Mouse (Mus musculus): ENCODE measurements around the gene Epor.

Epor gene

DNA sequence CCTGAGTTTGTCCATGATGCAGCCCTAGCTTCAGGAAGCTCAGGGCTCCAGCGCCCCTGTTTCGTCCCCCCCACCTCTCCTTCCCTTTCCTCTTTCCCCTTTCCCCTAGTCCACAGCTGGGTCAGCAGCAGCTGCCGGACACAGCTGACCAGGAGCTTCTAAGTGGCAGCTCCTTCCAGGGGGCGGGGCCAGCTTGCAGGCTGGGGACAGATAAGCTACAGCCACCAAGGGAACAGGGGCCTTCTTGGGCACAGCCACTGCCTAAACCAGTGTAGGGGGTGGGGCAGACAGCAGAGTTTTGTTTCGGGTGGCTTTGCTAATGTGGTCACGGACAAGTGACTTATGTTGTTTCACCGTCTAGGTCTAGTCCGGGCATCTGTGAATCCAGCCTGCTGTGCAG, at the start of gene Epor:
TSS of gene Epor (minus strand) at position 90 of the 400 bp plus-strand sequence.
- in situ Hi-C loops (cut with MboI, MseI), result no loop called here

DNA sequence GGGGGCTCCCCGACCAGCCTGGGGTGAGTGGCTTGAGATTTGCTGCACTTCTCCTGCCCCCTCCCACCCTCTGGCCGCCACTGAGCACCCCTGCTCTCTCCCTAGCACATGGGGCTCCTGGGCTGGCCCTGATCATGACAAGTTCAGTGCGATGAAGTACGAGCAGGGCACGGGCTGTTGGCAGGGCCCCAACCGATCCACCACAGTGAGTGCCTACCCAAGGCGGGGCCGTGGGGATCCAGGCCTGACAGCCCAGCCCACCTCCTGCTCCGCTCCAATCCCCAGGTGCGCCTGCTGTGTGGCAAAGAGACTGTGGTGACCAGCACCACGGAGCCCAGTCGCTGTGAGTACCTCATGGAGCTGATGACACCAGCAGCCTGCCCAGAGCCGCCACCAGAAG, 49.4 kb upstream of the Epor start:
- in situ Hi-C loops (cut with MboI, MseI), result no loop called here

DNA sequence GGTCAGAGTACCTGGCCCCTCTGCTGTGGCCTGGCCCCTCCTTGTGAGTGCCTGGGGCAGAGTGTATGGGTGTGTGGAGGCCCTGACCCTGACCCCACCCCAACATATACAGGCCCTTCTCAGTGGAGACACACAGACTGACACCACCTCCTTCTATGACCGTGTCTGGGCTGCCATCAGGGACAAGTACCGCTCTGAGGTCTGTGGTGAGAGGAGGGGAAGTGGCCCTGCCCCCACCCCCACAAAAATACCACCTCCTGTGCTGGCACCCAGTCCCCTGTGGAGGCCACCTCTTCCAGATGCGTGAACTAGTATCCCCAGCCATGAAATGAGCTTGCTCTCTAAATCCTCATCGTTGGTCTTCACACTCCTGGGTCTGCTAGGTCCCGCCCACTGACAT, 47.7 kb upstream of the Epor start:
- in situ Hi-C loops (cut with MboI, MseI), result no loop called here

DNA sequence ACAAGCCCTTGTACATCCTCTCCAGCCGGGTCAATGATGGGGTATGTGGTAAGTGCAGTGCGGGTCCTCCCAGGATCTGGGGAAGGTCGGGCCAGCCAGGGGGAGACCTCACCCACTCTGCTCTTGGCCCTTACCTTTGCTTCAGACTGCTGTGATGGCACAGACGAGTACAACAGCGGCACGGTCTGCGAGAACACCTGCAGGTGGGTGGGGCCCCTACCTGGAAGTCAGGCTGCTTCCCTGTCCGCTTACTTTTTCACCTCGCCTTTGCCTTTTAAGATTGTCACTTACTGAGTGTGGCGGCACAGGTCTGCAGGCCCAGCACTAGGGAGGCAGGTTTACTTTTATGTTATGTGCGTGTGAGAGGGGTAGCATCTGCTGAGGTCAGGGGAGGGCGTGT, 41.2 kb upstream of the Epor start:
- in situ Hi-C loops (cut with MboI, MseI), result loop anchor here (5.0 kb wide), 1 partner anchor 87 kb away; the partner anchor contains the start of gene Rab3d

DNA sequence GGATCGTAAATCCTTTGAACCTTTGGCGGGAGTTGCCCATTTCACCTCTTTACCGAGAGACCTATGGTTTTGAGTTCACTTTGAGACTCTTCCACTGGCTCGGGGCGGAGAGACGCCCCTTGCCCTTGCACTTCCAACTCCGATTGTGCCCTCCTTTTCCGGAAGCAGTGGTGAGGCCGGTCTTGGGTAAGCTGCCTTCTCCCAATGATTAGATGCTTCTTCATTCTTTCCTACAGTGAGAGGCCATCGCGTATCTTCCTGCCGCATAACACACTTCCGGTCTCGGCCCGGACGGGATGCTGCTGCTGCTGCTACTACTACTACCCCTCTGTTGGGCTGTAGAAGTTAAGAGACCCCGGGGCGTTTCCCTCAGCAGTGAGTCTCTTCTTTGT, 39.9 kb upstream of the Epor start:
- in situ Hi-C loops (cut with MboI, MseI), result loop anchor here (5.0 kb wide), 1 partner anchor 86 kb away; the partner anchor contains the start of gene Rab3d

DNA sequence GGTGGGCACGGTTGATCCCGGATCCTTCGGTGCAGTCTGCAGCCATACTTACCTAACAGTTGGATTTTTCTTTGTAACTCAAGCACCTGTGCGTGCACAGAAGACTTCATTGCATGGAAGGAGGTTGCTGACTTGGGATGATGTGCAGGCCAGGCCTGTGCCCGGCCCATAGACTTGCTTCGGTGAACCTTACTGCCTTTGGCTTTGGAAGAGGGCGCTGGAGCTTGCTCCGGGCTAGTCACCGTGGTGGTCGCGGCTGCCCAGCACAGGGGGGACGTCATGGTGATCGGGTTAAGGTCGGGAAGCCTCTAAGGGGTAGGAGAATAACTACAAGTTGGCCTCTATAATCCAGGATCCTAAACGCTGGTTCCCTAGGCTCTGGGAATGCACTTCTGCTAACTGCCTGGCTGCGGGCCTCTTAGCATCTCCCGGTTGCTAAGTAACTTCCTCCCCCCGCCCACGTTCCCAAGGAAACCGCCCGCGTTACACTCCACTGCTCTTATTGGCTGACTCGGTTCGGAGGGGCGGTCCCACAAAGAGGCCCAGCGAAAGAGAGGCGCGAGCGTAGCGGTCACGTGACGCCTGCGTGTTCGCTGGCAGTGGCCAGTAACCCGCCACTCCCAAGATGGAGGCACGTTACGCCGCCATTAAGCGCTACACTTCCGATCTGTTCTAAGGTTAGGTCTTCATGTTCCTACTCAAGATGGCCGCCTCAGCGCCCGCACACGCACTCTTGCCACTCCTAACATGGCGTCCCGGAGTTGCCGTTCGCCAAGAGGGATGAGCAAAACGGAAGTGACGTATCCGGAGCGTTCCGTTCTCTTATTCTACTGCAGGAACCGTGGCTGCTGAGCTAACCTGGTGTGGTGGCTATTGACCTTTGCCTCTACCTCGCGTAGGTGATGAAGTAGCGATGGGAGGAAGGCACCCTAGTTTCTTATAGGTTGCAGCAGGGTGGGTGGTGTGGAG, 39.2 kb upstream of the Epor start, which contains the start of the genes Ccdc151 and Prkcsh:
TSS of gene Ccdc151 (minus strand) at position 441 of the 969 bp plus-strand sequence.
TSS of gene Prkcsh (plus strand) at position 613 of the 969 bp plus-strand sequence.
- in situ Hi-C loops (cut with MboI, MseI), result loop anchor here (5.0 kb wide), 1 partner anchor 85 kb away; the partner anchor contains the start of gene Rab3d

DNA sequence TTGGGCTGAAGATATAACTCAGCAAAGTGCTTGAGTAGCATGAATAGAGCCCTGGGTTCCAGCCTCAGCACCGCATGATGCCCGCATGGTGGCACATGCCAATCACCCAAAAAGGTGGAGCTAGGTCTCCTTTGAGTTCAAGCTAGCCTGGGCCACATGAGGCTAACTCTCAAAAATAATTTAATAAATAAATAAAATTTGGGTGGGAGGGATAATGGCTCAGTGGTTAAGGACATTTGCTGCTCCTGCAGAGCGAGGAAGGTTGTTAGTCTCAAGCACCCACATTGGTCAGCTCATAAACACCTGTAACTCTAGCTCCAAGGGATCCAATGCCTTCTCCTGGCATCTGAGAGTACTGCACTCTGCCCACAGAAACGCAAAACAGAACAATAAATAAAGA, 38.3 kb upstream of the Epor start:
- in situ Hi-C loops (cut with MboI, MseI), result loop anchor here (5.0 kb wide), 1 partner anchor 84 kb away; the partner anchor contains the start of gene Rab3d

DNA sequence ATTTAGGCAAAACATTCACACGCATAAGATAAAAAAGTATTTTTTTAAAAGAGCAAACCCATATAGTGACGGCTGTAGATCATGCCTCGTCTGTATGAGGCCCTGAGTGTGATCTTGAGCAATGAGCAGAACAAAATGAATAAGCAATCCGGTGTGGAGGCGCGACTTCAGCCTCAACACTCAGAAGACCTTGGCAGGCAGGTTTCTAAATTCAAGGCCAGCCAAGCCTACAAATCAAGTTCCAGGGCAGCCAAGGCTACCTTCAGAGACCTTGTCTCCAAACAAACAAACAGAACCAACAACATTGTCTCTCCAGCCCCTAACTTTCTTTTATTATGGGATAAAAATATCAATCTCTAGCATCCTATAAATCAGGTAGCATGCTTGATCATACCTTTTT, 37.0 kb upstream of the Epor start:
- in situ Hi-C loops (cut with MboI, MseI), result loop anchor here (5.0 kb wide), 1 partner anchor 83 kb away; the partner anchor contains the start of gene Rab3d

DNA sequence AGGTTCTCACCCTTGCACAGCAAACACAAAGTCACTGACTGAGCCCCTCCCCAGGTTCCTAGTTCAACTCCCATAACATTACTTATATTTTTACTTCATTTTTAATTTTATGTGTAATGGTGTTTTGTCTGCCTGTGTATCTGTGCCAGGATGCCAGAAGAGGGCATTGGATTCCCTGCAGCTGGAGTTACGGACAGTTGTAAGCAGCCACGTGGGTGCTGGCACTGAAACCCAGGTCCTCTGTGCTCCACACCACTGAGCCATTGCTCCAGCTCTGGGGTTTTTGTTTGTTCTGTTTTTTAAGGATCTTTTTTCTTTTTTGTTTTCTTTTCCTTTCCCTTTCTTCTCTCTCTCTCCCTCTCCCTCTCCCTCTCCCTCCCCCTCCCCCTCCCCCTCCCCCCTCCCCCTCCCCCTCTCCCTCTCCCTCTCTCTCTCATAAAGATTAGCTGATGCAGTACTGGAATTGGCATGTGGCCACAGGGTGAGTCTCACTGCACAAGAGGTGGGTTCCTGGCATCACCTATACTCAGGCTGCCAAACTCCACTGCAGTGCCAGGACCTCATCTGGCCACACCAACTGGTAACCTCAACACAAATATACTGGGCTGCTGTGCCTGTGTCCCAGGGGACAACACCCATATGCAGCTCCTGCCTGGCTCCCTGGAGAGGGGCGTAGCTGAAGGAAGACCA, 33.0 kb upstream of the Epor start:
- in situ Hi-C loops (cut with MboI, MseI), result no loop called here

DNA sequence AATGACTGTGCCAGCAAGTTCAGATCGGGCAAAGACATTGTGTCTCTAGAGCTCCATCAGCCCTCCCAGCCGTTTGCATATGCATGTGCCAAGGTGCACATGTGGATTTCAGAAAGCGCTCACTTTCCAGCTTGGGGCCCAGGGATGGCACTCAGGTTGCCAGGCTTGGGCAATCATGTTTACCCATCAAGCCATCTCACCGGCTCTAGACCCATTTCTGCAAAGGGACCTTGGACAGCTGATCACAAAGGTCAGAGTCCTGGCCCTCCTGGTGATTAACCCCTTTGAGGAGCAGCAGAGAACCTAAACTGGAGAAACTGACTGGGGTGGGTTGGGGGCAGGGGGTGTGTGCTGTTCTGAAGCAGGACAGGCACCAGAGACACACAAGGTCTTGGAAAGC, 28.9 kb upstream of the Epor start:
- in situ Hi-C loops (cut with MboI, MseI), result no loop called here

DNA sequence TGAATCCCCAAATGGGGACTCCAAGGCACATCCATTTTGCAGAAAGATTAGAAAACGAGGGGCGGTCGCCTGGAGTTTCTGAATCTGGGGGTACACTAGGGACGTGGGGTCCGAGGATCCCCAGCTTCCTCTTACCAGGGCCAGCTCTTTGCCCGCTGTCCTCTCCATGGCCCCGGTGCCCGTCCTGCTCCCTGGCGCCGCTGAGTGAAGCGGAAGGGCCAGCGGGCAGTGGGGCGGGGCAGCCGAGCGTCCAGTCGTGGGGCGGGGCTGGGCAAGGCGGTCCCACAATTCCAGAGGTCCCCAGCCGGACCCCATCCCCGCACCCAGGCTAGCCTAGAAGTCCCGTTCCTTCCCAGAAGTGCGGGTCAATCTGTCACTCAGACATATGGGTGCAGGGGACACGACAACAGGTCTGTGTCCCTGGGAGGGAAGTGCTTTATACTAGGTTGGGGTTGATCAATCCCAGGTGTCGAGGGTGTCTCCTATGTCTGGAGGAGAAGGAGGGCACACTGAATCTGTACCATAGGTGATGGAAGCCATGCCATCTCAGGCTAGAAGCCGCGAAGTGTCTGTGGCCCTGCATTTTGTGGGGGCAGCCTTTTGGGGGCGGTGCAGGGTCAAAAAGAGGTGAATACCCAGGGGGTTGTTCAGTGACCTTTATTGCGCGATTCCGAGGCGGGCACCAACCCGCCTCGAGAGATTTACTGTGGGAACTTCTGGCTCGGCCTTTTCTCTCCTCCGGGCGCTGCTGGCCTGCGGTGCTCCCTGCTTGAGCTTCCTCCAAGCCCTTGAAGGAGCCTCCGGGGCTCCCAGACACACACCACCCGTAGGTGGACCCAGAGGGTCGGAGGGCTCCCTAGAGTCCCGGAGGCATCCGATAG, 26.2 kb upstream of the Epor start, which contains the start of gene Rgl3:
TSS of gene Rgl3 (minus strand) at position 217 of the 881 bp plus-strand sequence.
- in situ Hi-C loops (cut with MboI, MseI), result no loop called here

DNA sequence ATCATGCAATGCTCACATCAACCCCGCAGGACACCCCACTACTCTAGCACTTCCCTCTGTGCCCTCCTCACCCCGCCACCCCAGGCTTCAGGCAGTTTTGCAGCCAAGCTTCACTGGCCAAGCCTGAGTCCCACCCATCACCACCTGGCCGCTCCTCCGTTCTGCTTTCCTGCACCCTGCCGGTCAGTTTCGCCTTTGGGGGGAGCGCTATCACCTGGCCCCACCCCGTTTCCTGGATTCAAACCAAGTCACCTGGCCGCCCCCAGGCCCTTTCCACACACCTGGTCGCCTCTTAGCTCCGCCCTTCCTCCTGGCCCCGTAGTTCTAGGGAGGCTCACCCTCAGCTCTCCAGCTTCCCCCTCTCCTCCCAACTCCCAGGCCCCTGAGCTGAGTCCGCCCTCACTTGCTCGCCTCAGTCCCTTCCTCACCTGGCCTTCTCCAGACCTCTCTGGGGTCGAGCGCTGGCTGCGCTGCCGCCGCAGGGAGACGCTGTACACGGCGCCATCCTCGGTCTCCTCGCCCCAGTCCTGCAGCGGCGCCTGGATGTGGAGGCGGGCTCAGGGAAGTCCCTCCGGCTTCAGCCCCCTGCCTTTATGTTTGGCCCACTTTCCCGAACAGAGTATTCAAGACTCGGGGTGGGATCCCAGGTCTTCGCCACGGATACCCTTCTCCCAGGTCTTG, 25.3 kb upstream of the Epor start:
- in situ Hi-C loops (cut with MboI, MseI), result no loop called here

DNA sequence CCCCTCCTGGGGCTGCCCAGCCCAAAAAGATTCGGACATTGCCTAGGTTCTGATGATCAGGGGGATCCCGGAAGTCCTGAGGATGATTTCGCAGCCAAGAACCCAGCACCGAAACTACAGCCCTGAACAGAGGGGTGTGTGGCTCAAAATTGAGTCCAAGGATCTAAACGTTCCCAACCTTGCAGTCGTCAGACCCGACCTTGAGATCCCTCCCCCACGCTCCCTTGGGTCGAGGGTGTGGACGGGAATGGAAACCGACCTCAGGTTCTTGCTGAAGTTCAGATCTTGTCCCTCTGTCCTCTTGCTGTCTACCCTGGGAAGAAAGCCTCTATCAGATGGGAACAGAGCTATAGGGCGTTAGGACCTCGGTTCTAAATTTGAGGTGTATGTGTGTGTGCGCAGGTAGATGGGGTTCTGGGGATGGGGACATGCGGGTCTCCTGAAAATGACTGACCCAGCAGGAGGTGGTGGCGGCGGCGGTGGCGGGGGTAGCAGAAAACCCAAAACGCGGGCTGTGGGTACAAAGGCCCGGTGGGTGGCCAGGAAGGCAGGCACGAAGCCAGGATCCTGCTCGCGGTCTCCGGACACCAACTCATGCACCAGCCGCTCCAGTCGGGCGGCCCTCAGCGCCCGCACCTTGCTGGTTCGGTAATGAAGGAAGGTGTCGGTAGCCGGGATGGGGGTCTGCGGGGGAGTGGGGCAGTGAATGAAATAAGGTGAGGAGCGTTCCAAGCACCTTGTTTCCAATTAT, 24.5 kb upstream of the Epor start:
- in situ Hi-C loops (cut with MboI, MseI), result no loop called here

DNA sequence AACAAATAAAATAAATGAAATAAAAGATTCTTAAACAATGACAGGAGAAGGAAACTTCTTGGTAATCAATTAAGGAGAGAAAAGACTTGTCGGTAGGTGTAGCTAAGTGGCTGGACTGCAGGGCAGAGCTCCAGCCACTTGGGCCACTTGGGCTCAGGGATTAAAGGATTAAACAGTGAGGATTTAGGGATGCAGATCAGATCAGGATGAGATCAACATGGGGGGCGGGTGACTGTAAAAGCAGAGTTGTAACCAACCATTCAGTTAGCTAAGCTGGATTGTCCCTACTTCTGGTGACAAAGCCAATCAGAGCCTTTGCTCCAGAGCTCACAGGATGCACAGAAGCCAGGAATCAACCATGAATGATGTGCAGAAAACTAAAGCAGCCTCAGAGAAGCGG, 20.6 kb upstream of the Epor start:
- in situ Hi-C loops (cut with MboI, MseI), result no loop called here

DNA sequence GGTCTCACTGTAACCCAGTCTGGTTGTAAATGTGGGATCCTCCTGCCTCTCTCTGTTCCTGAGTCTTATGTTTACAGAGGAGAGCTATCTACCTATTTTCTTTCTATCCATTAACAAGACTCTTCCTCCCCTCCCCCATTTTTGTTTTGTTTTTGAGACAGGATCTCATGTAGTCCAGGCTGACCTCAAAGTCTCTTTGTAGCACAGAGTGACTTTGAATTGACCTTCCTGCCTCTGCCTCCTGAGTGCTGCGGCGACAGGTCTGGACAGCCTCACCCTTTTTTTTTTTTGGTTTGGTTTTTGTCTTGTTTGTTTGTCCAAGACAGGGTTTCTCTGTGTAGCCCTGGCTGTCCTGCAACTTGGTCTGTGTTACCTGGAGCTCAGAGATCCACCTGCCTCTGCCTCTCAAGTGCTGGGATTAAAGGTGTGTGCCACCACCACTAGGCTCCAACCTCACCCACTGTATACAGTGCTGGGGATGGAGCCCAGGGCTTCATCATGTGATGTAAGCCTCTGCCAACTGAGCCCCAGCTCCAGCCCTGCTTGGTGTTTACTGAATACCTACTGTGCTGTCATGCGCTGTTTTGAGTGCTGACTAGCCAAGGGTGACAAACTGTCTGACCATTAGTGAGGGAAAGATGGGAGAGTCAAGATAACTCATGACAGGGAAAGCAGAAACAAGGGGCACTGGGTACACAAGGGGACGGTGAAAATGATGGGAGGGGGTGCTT, 15.3 kb upstream of the Epor start:
- in situ Hi-C loops (cut with MboI, MseI), result loop anchor here (5.0 kb wide), 1 partner anchor 69 kb away; no protein-coding TSS in a partner anchor

DNA sequence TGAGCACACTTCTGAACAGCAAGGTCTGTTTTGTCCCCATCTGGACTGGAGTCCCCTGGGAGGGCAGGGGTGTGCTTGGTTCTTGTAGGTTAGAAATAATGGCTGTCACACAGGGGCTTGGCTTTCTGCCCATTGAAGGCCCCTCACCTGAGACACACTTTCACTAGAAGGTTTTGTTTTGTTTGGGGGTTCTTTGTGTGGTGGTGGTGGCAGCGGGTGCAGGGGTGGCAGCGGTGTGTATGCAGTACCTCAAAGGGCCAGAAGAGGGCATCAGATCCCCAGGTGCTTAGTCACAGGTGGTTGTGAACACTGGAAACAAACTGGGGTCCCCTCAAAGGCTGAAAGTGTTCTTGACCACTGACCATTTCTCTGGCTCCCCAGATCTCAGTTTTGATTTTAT, 14.7 kb upstream of the Epor start:
- in situ Hi-C loops (cut with MboI, MseI), result loop anchor here (5.0 kb wide), 1 partner anchor 69 kb away; no protein-coding TSS in a partner anchor

DNA sequence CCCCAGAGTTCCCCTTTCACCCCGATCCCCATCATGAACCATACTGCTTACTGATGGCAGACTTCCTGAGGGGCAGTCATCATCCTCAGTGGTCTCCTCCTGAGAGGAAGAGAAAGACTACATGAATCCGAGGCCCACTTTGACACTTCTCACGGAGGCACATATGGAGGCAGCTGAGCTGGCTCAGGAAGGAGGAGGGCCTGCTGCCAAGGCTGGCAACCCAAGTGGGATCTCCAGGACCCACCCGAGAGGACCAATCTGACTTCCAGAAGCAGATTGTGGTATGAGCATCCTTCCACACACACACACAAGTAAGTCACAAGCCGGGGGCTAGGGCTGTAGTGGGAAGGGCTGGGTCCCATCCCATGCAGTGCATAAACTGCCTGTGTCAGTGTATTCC, 14.0 kb upstream of the Epor start:
- in situ Hi-C loops (cut with MboI, MseI), result loop anchor here (5.0 kb wide), 1 partner anchor 70 kb away; no protein-coding TSS in a partner anchor

DNA sequence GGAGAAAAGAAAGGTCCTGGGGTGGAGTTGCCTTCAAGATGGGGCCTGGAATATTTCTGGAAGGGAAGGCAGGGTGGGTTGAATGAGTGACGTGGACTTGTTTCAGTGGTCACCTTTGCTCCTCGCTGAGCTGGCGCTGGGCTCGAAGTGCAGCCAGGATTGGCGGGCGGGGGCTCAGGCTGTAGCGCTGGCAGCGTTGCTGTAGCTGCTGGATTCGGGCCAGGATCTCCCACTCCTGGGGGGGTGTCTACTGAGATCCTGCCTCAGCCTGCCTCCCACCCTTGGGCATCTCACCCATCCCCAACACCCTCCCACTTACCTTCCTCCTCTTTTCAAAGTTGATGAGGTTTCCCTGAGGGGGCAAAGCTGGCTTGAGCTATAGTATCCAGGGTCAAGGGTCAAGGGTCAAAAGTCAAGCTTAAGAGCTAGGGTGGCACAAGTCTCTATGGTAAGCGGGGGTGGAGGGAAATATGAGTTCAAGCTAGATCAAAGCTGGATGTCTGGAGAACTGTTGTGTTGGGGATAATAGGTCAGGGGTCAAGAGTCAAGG, 13.4 kb upstream of the Epor start:
- in situ Hi-C loops (cut with MboI, MseI), result loop anchor here (5.0 kb wide), 1 partner anchor 71 kb away; no protein-coding TSS in a partner anchor

DNA sequence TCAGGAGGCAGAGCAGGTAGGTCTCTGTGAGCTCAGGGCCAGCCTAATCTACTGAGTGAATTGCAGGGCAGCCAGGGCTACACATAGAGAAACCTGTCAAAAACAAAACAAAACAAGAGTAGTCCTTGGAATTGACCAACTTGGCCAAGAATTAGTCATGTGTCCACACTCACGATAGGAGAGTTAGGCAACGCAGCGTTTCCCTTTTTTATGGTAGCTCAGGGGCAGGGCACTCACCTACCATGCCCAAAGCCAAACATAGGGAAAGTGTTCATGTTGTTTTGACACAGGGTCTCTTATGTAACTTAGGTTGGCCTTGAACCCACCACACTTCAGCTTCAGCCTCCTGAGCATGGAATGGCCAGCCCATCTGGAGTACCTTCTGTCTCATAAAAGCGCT, 6.0 kb upstream of the Epor start:
- in situ Hi-C loops (cut with MboI, MseI), result no loop called here

Data from regulatory T cell (primary cell).